Mouse (Mus musculus) c-Kit-negative CD71-positive TER-119-positive erythroid progenitor cells, embryonic 14.5 days (primary cell): ENCODE measurements at regions not wholly inside any gene's neighbourhood (a gene's known extent, or its start where the extent isn't known, plus 50 kb on each side); places are given as distances from the start of the nearest gene placed in this dataset.
"Not testable (repeated sequence)": the region's sequence is repeated elsewhere in the genome, so short reads cannot be mapped to it uniquely, and the experiment has no call there.

Experiments used
- DNase-seq: peaks from one replicate; pipeline ENCODE4 v3.0.0-alpha.2; 2013; ENCODE audit warnings: low read depth, low spot score

GRCm38 (mm10) chr10:96253671-96254070, 117.3 kb downstream of the Gm5426 start:
- DNase-seq, result no peak

GRCm38 (mm10) chr10:96254250-96254862, 118.0 kb downstream of the Gm5426 start:
- DNase-seq, result no peak

GRCm38 (mm10) chr10:96257935-96258334, 121.5 kb downstream of the Gm5426 start:
- DNase-seq, result no peak

GRCm38 (mm10) chr10:96259242-96259641, 122.8 kb downstream of the Gm5426 start:
- no peak for DNase-seq

GRCm38 (mm10) chr10:96259648-96260047, 123.2 kb downstream of the Gm5426 start:
- no peak for DNase-seq

GRCm38 (mm10) chr10:96263544-96263943, 127.1 kb downstream of the Gm5426 start:
- no peak for DNase-seq

GRCm38 (mm10) chr10:96264433-96264832, 128.0 kb downstream of the Gm5426 start:
- DNase-seq, result no peak

- DNase-seq, result no peak
Observed at GRCm38 (mm10) chr10:96264866-96265265, 128.5 kb downstream of the Gm5426 start.

GRCm38 (mm10) chr10:96266100-96266735, 129.8 kb downstream of the Gm5426 start:
- no peak for DNase-seq

GRCm38 (mm10) chr10:96267603-96268002, 131.2 kb downstream of the Gm5426 start:
- DNase-seq, result no peak

- DNase-seq, result no peak
Observed at GRCm38 (mm10) chr10:96273607-96274365, 137.4 kb downstream of the Gm5426 start.

GRCm38 (mm10) chr10:96280149-96280548, 143.7 kb downstream of the Gm5426 start:
- DNase-seq, result no peak

- DNase-seq, result no peak
Observed at GRCm38 (mm10) chr10:96285407-96286093, 149.1 kb downstream of the Gm5426 start.

- DNase-seq, result no peak
Observed at GRCm38 (mm10) chr10:96286094-96286485, 149.7 kb downstream of the Gm5426 start.

- not testable (repeated sequence) for DNase-seq
Observed at GRCm38 (mm10) chr10:96289005-96289404, 152.6 kb downstream of the Gm5426 start.

- DNase-seq, result no peak
Observed at GRCm38 (mm10) chr10:96293622-96294021, 157.2 kb downstream of the Gm5426 start.

- no peak for DNase-seq
Observed at GRCm38 (mm10) chr10:96294666-96295065, 158.3 kb downstream of the Gm5426 start.

- DNase-seq, result no peak
Observed at GRCm38 (mm10) chr10:96297658-96298057, 161.3 kb downstream of the Gm5426 start.

- no peak for DNase-seq
Observed at GRCm38 (mm10) chr10:96298566-96298965, 162.2 kb downstream of the Gm5426 start.

GRCm38 (mm10) chr10:96305701-96306100, 169.3 kb downstream of the Gm5426 start:
- DNase-seq, result no peak

- DNase-seq, result no peak
Observed at GRCm38 (mm10) chr10:96308713-96309445, 172.5 kb downstream of the Gm5426 start.
